Mouse (Mus musculus) heart, adult 2 months (tissue): ENCODE measurements around the gene Kin. TPM values are rescaled to one million over a fixed set of nuclear protein-coding genes. Genes with fewer than 3 reads are reported as not detected.

Experiments used
- DNase-seq, 2 experiments: peaks; one replicate each; pipeline ENCODE4 v3.0.0; 2021
- H3K27ac ChIP-seq: fragments of 200-600 bp; 2 replicates; pipeline ENCODE4 v1.8.1; 2022
- H3K27me3 ChIP-seq: fragments of 200-500 bp; 2 replicates; pipeline ENCODE4 v1.6.1; 2012; ENCODE audit warnings: mild to moderate bottlenecking, low read length, inconsistent platforms, mixed read lengths; ENCODE audit not compliant: control insufficient read depth, insufficient read depth
- H3K36me3 ChIP-seq: fragments of 200-500 bp; 2 replicates; pipeline ENCODE4 v1.6.1; 2012; ENCODE audit warnings: low read length, inconsistent platforms; ENCODE audit not compliant: control insufficient read depth, insufficient read depth
- H3K4me1 ChIP-seq: fragments of 200-500 bp; 2 replicates; pipeline ENCODE4 v1.6.1; 2011; ENCODE audit warnings: low read length; ENCODE audit not compliant: control insufficient read depth, insufficient read depth
- H3K4me3 ChIP-seq: fragments of 200-600 bp; 2 replicates; pipeline ENCODE4 v1.8.1; 2022
- H3K79me2 ChIP-seq: fragments of 200-500 bp; replicated peaks from 2 replicates; pipeline ENCODE4 v1.6.1; 2012; ENCODE audit warnings: mild to moderate bottlenecking, inconsistent platforms, low read length, moderate library complexity, mixed read lengths; ENCODE audit not compliant: control insufficient read depth, insufficient read depth
- H3K9ac ChIP-seq: fragments of 200-500 bp; 2 replicates; pipeline ENCODE4 v1.6.1; 2012; ENCODE audit warnings: low read depth, mild to moderate bottlenecking, control low read depth, inconsistent platforms, low read length, mixed read lengths
- CTCF ChIP-seq: fragments of 200-600 bp; IDR thresholded peaks from 2 replicates; pipeline ENCODE4 v1.8.1; 2022; ENCODE audit warnings: antibody characterized with exemption, mild to moderate bottlenecking, moderate library complexity
- EP300 ChIP-seq: fragments of 200-500 bp; IDR thresholded peaks from 2 replicates; pipeline ENCODE4 v1.6.1; 2011; ENCODE audit warnings: low read depth, low read length, control low read depth; ENCODE audit not compliant: insufficient read depth
- POLR2A ChIP-seq: fragments of 200-500 bp; IDR thresholded peaks from 2 replicates; pipeline ENCODE4 v1.6.1; 2011; ENCODE audit warnings: mild to moderate bottlenecking, low read depth, low read length, control low read depth; ENCODE audit not compliant: insufficient read depth
- WGBS: fragments of 180-500 bp; shearing (Covaris S2); methylation state at CpG from one replicate; pipeline ENCODE4 v1.1.7; 2018; 5-methylcytosine and 5-hydroxymethylcytosine counted together
- intact Hi-C: fragments of 180-260 bp; cut with DNase I; formaldehyde crosslinking; loops from one replicate; pipeline ENCODE4 v1.15.1; 2025
- polyA plus RNA-seq: library from polyadenylated mRNA; depleted of rRNA; stranded (reverse); fragments of >200 nt; gene quantifications from 2 replicates; pipeline ENCODE4 v1.2.3, GENCODE M21; 2012
- total RNA-seq, 2 experiments: library from RNA; stranded (reverse); gene quantifications; 2 replicates each; pipeline ENCODE4 v1.2.3; 2021

Kin gene
- total and polyA plus RNA-seq, 3 experiments: 3.8 to 7.7 (median 6.5) TPM

GRCm38 (mm10) chr2:10049456-10049855 is 30.9 kb upstream of the Kin start:
- WGBS: 17% methylated on average over 10 of the region's 10 CpGs
- intact Hi-C loops: no loop called here
- Histone ChIP-seq H3K9ac (no peak overlapping the region), H3K4me3 (peak overlapping the region; percentile 100; the same call in 1 of the 2 replicates), H3K27me3 (no peaks in the 10 kb centered on the region), H3K79me2 (0 out of 2 replicates have a peak, but pooled peaks cover 3% of the 10 kb centered on the region), H3K27ac (no peak overlapping the region), H3K36me3 (no peaks in the 10 kb centered on the region), H3K4me1 (no peaks in the 10 kb centered on the region)
- no peak for DNase-seq
- no peak for TF ChIP-seq POLR2A
- no peak for TF ChIP-seq EP300
- TF ChIP-seq CTCF: no peak

GRCm38 (mm10) chr2:10050878-10051277 is 29.5 kb upstream of the Kin start:
- WGBS: 85% methylated on average over 3 of the region's 3 CpGs
- no peak for TF ChIP-seq CTCF
- no peak for TF ChIP-seq EP300
- TF ChIP-seq POLR2A: no peak
- intact Hi-C loops: no loop called here

GRCm38 (mm10) chr2:10051996-10052395 is 28.4 kb upstream of the Kin start:
- WGBS: 94% methylated on average over 1 of the region's 1 CpGs
- no peaks in the 10 kb centered on the region for H3K27me3 ChIP-seq
- TF ChIP-seq POLR2A (no peak), CTCF (no peak), EP300 (no peak)
- H3K4me3 ChIP-seq: no peak overlapping the region
- no peak overlapping the region for H3K9ac ChIP-seq
- intact Hi-C loops: no loop called here
- peaks cover 10% of the 10 kb centered on the region for H3K36me3 ChIP-seq
- 0 out of 2 replicates have a peak, but pooled peaks cover 3% of the 10 kb centered on the region for H3K79me2 ChIP-seq
- no peak for DNase-seq
- H3K4me1 ChIP-seq: no peaks in the 10 kb centered on the region
- H3K27ac ChIP-seq: no peak overlapping the region

More at GRCm38 (mm10) chr2:10050878-10051277, 29.5 kb upstream of the Kin start:
- Histone ChIP-seq H3K36me3 (peaks cover 3% of the 10 kb centered on the region; the same call in 1 of the 2 replicates), H3K27me3 (no peaks in the 10 kb centered on the region), H3K4me1 (no peaks in the 10 kb centered on the region), H3K9ac (no peak overlapping the region), H3K79me2 (0 out of 2 replicates have a peak, but pooled peaks cover 3% of the 10 kb centered on the region), H3K27ac (no peak overlapping the region), H3K4me3 (no peak overlapping the region)
- no peak for DNase-seq

- TF ChIP-seq EP300 (no peak), CTCF (no peak), POLR2A (no peak)
- Histone ChIP-seq H3K79me2 (no peaks in the 10 kb centered on the region), H3K9ac (no peak overlapping the region), H3K4me1 (no peaks in the 10 kb centered on the region; the same call in 1 of the 2 replicates), H3K27me3 (no peaks in the 10 kb centered on the region), H3K36me3 (peaks cover 38% of the 10 kb centered on the region), H3K27ac (no peak overlapping the region), H3K4me3 (no peak overlapping the region)
- 73% methylated on average over 5 of the region's 5 CpGs for WGBS
- intact Hi-C loops: no loop called here
- no peak for DNase-seq
Observed at GRCm38 (mm10) chr2:10058836-10059235, 21.6 kb upstream of the Kin start.

GRCm38 (mm10) chr2:10071751-10072150 is 8.6 kb upstream of the Kin start:
- no peak overlapping the region for H3K27ac ChIP-seq
- no peaks in the 10 kb centered on the region for H3K27me3 ChIP-seq
- TF ChIP-seq POLR2A: no peak
- TF ChIP-seq CTCF: no peak
- TF ChIP-seq EP300: no peak
- H3K36me3 ChIP-seq: peaks cover 40% of the 10 kb centered on the region
- intact Hi-C loops: no loop called here
- H3K4me1 ChIP-seq: peaks cover 17% of the 10 kb centered on the region
- peaks cover 18% of the 10 kb centered on the region for H3K79me2 ChIP-seq
- 55% methylated on average over 7 of the region's 7 CpGs for whole genome bisulfite sequencing
- H3K9ac ChIP-seq: no peak overlapping the region
- no peak overlapping the region for H3K4me3 ChIP-seq
- no peak for DNase-seq

- intact Hi-C loops: no loop called here
- Histone ChIP-seq H3K4me3 (no peak overlapping the region), H3K27ac (no peak overlapping the region)
Observed at GRCm38 (mm10) chr2:10074470-10074869, 5.9 kb upstream of the Kin start.

More at GRCm38 (mm10) chr2:10074470-10074869, 5.9 kb upstream of the Kin start:
- Histone ChIP-seq H3K27me3 (no peaks in the 10 kb centered on the region), H3K9ac (no peak overlapping the region), H3K36me3 (peaks cover 27% of the 10 kb centered on the region), H3K4me1 (peaks cover 26% of the 10 kb centered on the region), H3K79me2 (peaks cover 16% of the 10 kb centered on the region)
- 61% methylated on average over 7 of the region's 7 CpGs for WGBS
- no peak for TF ChIP-seq EP300
- no peak for TF ChIP-seq POLR2A
- TF ChIP-seq CTCF: no peak
- DNase-seq: no peak
